16 mouse cellular contexts compared by ENCODE assay signal in the genomic region with DNA sequence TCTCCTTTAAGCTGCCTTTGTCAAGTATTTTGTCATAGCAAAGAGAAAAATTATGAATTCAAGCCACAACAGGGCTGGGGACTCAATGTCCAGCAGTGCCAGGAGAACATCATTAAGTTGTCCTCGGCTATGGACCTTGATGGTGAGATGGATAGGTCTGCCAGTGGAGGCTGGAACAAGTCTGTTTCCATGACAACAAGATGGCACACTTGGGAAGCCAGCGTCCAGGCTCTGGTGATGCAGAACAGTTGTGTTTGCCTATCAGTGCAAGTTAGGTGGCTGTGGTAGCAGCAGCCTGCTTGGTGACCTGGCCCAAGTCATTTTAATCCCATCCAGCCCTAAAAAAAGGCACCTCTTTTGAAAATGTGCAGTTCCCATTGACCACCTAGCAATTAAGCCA. TPM values are rescaled to one million over a fixed set of nuclear protein-coding genes. Genes with fewer than 3 reads are reported as not detected.
"Had no signal": no experiment of that assay in that cellular context is flagged by ENCODE, and none has a peak within 500 bp of the region (broad histone marks: within the 10 kb centered on the region; RNA-seq: fewer than 3 reads in every experiment).

No protein-coding gene starts in this region.

- DNase-seq: kidney, adult 11 months; kidney, adult 9 months; kidney, postnatal 36 days; left cerebral cortex, postnatal 4 days; lung, adult 2 months; lung, postnatal 36 days; thymus, adult 18-20 months; thymus, postnatal 25 days had no signal

- H3K9ac ChIP-seq: limb, embryonic 13.5 days; liver, embryonic 14.5 days; neural tube, embryonic 12.5 days had no signal

- H3K4me2 ChIP-seq: limb, embryonic 13.5 days; neural tube, embryonic 12.5 days had no signal

- ATAC-seq: lung, postnatal 0 days had no signal

- H3K27ac ChIP-seq: kidney, postnatal 0 days; limb, embryonic 13.5 days; liver, embryonic 14.5 days; neural tube, embryonic 12.5 days; stomach, postnatal 0 days had no signal

- H3K9me3 ChIP-seq: limb, embryonic 13.5 days; neural tube, embryonic 12.5 days had no signal

- H3K4me3 ChIP-seq: limb, embryonic 13.5 days; neural tube, embryonic 12.5 days had no signal

- H3K36me3 ChIP-seq: limb, embryonic 13.5 days; neural tube, embryonic 12.5 days had no signal

- H3K27me3 ChIP-seq: limb, embryonic 13.5 days; neural tube, embryonic 12.5 days had no signal

RNA-seq across cellular contexts. Expression of a gene that starts 50.0 kb away (rescaled TPM):
- total RNA-seq: monocyte, adult 5-6 weeks; neutrophil, adult 5-6 weeks had no signal
